Mouse (Mus musculus) brain, adult 2 months (tissue): ENCODE data around the gene St8sia6.

Experiments used
- DNase-seq: peaks from one replicate; pipeline ENCODE4 v3.0.0; 2011; ENCODE audit warnings: low read depth, low spot score

The St8sia6 gene

GRCm38 (mm10) chr2:13760366-13760765, 33.5 kb downstream of the St8sia6 start:
- no peak for DNase-seq

- no peak for DNase-seq
Measured at GRCm38 (mm10) chr2:13757412-13757811, 36.5 kb downstream of the St8sia6 start.

GRCm38 (mm10) chr2:13755733-13756132, 38.1 kb downstream of the St8sia6 start:
- DNase-seq, result peak; percentile 11

GRCm38 (mm10) chr2:13751691-13752090, 42.2 kb downstream of the St8sia6 start:
- DNase-seq, result no peak

DNA sequence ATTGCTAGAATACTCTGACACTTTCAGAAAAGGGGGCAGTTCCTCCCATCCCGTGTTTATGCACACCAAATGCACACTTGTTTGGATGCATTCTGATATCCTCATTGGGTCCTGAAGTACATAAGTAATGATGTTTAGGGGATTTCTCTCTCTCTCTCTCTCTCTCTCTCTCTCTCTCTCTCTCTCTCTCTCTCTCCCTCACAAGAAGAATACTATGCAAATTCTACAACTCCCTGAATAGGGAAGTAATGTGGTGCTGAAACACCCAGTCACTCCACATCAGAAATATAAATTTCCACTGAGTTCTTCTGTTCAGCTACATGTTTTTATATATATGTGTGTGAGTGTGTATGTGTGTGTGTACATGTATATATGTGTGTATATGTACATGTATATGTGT, 43.1 kb downstream of the St8sia6 start:
- DNase-seq, result no peak

- DNase-seq, result no peak
Measured at GRCm38 (mm10) chr2:13750089-13750488, 43.8 kb downstream of the St8sia6 start.

DNA sequence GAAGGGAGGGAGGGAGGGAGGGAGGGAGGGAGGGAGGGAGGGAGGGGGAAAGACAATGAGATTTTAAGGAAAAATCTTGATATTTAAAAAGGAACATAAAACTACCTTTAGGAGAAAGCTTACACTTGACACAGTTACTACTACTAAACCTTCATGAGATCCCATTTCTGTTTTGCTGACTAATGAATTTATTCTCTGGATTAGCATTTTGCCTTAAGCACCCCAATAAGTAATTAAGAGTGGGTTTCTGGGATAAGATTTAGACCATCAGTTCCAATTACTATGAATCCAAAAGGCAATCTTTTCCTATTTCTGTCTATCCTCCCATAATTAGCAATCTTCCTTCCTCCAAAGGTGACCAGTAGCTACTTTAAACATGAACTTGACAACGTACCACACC, 44.7 kb downstream of the St8sia6 start:
- DNase-seq, result no peak

DNA sequence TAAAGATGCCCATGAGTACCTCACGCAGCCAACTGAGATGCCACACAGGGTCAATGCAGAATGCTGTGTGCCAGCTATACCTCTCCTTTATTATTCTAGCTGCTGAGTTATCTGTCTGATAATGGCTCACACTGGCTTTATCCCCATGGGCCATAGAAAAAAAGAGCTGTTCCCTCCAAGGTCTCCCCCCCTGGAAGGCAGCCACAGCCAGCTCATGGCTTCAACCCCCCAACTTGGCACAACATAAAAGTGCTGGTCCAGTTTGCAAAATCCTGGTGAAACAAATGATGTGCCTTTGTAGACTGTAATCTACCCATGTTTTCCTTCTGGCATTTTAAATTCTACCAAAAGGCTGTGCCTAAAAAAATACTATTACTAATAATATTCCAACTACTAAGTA, 46.3 kb downstream of the St8sia6 start:
- DNase-seq, result no peak

GRCm38 (mm10) chr2:13746023-13746422, 47.8 kb downstream of the St8sia6 start:
- DNase-seq, result no peak

- peak; percentile 50 for DNase-seq
Measured at GRCm38 (mm10) chr2:13738704-13739103, 55.2 kb downstream of the St8sia6 start.

DNA sequence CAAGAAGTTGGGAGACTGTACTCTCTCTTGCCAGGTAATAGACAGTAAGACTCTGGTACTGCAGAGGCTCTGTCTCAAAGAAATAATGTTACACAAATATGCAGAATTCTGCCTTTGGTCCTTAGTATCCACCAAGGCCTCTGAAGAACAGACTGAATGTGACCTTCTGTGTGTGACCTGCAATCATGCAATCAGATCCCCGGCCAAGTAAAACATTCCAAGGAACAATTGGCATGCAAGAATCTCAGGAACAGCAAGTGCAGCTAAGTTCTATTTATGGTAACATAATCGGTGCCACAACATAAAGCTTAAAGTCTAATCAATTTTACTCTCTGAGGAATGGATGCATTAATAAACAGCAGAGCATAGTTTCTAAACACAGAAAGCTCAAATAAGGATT, 66.0 kb downstream of the St8sia6 start:
- no peak for DNase-seq

DNA sequence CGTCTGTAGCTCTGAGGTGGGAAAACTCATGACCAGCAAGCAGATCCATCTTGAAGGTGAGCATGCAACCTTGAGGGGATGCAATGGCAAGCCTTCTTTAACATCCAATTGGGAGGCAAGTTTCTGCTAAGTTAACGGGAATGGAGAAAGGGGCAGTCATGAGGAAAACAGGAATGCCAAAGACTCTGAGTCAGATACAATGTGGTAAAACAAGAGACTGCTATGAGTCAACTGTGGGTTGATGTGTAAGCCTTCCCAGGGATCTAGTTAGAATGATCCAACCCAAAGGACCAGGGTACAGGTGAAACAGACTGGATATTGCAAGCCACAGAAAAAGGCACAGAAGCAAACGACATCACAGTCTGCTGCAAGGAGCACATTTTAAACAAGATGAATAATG, 68.3 kb downstream of the St8sia6 start:
- peak; percentile 30 for DNase-seq

DNA sequence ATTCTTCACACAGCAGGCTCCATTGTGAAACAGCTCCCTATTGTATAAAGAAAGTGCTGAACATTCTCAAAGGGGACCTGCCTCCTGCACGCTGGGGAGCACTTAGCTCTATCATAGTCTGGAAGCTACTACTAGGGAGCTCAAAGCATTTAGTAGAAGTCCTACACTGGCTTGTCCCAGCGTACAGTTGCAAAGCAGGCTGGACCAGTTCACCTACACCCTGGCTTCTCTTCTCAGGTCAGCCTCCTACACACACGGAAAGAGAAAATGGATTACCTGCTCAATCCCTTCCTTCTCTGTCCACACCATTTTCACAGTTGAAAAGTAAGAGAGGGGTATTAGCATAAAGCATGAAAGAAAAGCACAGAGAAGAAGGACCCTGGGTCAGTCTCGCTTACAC, 71.6 kb downstream of the St8sia6 start:
- DNase-seq, result no peak

GRCm38 (mm10) chr2:13718628-13719185, 75.2 kb downstream of the St8sia6 start:
- DNase-seq, result no peak

DNA sequence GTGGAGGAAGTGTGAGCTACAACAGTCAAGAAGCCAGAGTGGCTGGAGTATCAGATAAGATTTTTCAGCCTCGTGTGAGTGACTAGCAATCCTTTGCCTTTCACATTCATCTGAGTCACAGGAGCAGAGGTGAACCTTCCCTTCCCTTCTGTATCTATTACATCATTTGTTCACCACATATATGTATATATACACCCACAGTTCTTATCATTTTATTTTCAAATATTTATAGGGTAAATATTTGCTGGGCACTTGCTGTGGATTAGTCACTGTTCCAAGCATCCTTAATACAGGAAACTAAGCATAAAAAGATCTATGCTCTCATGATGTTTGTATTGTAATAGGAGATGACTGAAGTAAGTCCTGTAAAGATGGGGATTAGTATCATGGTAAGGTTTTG, 85.1 kb downstream of the St8sia6 start:
- DNase-seq, result no peak

DNA sequence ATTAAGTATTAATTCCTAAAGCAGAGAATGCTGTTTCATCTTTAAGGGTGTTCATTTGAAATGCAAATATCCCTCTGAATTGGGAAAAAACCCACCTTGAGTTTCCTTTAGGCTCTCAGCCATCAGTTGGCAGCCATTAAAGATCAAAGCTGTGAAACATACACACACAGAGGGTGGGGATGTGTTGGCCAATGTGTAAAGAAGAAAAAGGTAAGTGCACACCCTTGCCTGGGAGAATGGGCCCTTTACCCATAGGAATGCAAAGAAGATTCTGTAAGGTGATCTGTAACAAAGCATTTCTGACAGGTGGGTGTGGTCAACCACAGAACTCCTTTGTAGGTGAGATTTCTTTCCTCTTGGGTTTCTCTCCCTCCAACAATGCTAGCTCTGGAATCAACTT, 96.3 kb downstream of the St8sia6 start:
- no peak for DNase-seq

- no peak for DNase-seq
Measured at GRCm38 (mm10) chr2:13694417-13694816, 99.4 kb downstream of the St8sia6 start.

DNA sequence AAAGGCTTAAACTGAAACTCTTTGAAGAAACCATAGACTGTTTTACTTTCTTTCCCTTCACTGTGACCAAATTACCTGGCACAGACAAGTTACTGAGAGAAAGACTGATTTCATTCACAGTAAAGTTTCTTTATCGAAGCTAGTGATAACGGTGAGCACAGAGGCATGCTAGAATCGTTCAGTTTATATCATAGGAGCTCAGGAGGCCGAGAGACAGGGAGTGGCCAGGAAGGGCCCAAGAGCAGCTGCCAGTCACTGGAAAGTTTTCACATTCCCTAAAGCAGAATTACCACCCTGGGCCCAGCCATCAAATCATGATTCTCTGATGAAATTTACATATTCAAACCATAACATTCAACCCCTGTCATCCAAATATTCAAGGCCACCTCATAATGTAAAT, 109.5 kb downstream of the St8sia6 start:
- no peak for DNase-seq

DNA sequence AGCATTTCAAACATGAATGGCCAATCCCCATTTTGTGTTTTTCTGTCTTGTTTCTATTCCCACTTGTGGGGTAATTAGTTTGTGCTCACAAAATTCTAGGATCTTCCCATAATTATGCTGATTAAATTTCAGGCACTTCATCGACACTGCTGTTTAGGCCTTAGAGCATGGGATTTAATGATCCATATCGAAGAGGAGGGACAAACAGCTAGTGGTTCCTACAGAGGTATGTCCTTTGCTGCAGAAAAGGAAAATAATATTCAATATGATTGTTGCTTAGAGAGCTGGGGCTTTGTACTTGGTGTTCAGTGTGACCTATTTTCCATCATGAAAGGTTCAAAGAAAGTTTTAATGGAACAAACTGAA, 110.7 kb downstream of the St8sia6 start:
- no peak for DNase-seq

DNA sequence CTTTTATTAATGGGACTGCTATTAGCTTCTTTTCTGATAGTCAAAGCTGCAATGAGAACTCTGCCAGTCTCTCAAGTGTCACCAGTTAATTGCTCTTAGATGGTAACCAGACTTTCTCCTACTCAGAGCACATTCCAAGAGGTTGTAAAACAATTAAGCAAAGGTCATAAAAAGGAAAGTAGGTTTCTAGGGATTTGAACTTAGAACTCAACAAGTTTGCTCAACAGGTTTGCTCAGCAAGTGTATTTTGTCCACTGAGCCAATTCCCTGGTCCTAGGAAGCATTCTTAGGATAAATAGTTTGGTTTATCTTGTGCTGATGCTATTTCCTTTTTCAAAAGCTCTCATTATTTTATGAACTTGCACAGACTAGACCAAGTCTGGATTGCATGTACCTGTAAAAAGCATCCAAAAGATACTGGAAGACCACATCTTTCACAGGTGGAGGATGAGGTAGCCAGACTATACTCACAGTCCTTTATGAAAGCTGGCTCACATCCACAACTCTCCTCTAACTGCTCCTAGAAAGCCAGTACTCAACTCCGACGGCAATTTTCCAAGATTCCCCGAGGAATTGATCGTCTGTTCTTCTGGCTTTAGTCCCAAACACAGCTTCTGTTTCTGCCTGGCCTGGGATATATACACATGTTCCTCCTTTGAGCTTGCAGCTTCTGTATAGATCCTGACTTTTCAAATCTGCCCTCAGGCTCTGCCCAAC, 111.2 kb downstream of the St8sia6 start:
- DNase-seq, result peak; percentile 41

- no peak for DNase-seq
Measured at GRCm38 (mm10) chr2:13672946-13673345, 120.9 kb downstream of the St8sia6 start.

GRCm38 (mm10) chr2:13672426-13672825, 121.4 kb downstream of the St8sia6 start:
- no peak for DNase-seq

GRCm38 (mm10) chr2:13634866-13635265, 159.0 kb downstream of the St8sia6 start:
- peak; percentile 23 for DNase-seq
